Comparison of ENCODE assay signal across 10 mouse cellular contexts in genomic region chr7:143977491-143977830, GRCm38 (mm10). TPM values are rescaled to one million over a fixed set of nuclear protein-coding genes. Genes with fewer than 3 reads are reported as not detected.
DNase-seq lines count a peak whose midpoint lies in the region; ATAC-seq and TF ChIP-seq lines count a peak whose summit lies in the region.
"Had no signal": no experiment of that assay in that cellular context is flagged by ENCODE, and none has a peak within 500 bp of the region (broad histone marks: within the 10 kb centered on the region; RNA-seq: fewer than 3 reads in every experiment).

No protein-coding gene starts in this region.

- intact Hi-C loops in heart, postnatal 25 days (cut with DNase I) = no loop called here

- H3K9ac ChIP-seq in heart, embryonic 13.5 days = peak overlapping the region; percentile 67; the same call in 1 of the 2 replicates
- H3K9ac ChIP-seq in hindbrain, postnatal 0 days (replicated peaks; ENCODE audit: low read length) = peak overlapping the region; percentile 53; the same call in 1 of the 2 replicates
- peak overlapping the region; percentile 62; the same call in 1 of the 2 replicates for H3K9ac ChIP-seq in midbrain, embryonic 13.5 days (replicated peaks)

- peak overlapping the region; percentile 95 for H3K4me2 ChIP-seq in heart, embryonic 13.5 days
- peak overlapping the region; percentile 96 for H3K4me2 ChIP-seq in hindbrain, postnatal 0 days (ENCODE audit: low read depth, low read length)
- H3K4me2 ChIP-seq in midbrain, embryonic 13.5 days (replicated peaks) = peak overlapping the region; percentile 95

- H3K36me3 ChIP-seq in heart, embryonic 13.5 days = no peaks in the 10 kb centered on the region
- H3K36me3 ChIP-seq in embryonic facial prominence, embryonic 10.5 days (replicated peaks) = no peaks in the 10 kb centered on the region
- no peaks in the 10 kb centered on the region for H3K36me3 ChIP-seq in hindbrain, postnatal 0 days (ENCODE audit: insufficient read depth, low read length)
- H3K36me3 ChIP-seq in midbrain, embryonic 13.5 days = no peaks in the 10 kb centered on the region

- H3K27ac ChIP-seq in heart, embryonic 13.5 days (replicated peaks) = no peak overlapping the region
- no peak overlapping the region for H3K27ac ChIP-seq in embryonic facial prominence, embryonic 10.5 days (replicated peaks)
- H3K27ac ChIP-seq in hindbrain, postnatal 0 days = no peak overlapping the region
- H3K27ac ChIP-seq in midbrain, embryonic 13.5 days = no peak overlapping the region

- H3K4me3 ChIP-seq in heart, embryonic 13.5 days = peak overlapping the region; percentile 54
- H3K4me3 ChIP-seq in embryonic facial prominence, embryonic 10.5 days = peak overlapping the region; percentile 66
- peak overlapping the region; percentile 54 for H3K4me3 ChIP-seq in hindbrain, postnatal 0 days (ENCODE audit: low read length)
- H3K4me3 ChIP-seq in midbrain, embryonic 13.5 days (replicated peaks) = peak overlapping the region; percentile 52

- H3K4me1 ChIP-seq in heart, embryonic 13.5 days = peaks cover 15% of the 10 kb centered on the region
- peaks cover 21% of the 10 kb centered on the region for H3K4me1 ChIP-seq in embryonic facial prominence, embryonic 10.5 days
- 0 out of 2 replicates have a peak, but pooled peaks cover 12% of the 10 kb centered on the region for H3K4me1 ChIP-seq in hindbrain, postnatal 0 days (ENCODE audit: insufficient read depth, low read length)
- H3K4me1 ChIP-seq in midbrain, embryonic 13.5 days (replicated peaks) = peaks cover 22% of the 10 kb centered on the region

- WGBS in heart, embryonic 13.5 days = 15% methylated on average over 5 of the region's 5 CpGs
- WGBS in embryonic facial prominence, embryonic 10.5 days = 13% methylated on average over 5 of the region's 5 CpGs
- 22% methylated on average over 5 of the region's 5 CpGs for WGBS in hindbrain, postnatal 0 days
- 16% methylated on average over 5 of the region's 5 CpGs for WGBS in midbrain, embryonic 13.5 days

- DNase-seq in heart, postnatal 25 days (ENCODE audit: low spot score) = no peak
- no peak for DNase-seq in embryonic facial prominence, embryonic 10.5 days (ENCODE audit: low spot score)
- DNase-seq in hindbrain, postnatal 0 days (ENCODE audit: low spot score) = no peak
- DNase-seq in gastrocnemius, adult 18-20 months (ENCODE audit: low spot score) = no peak
- DNase-seq in right cerebral cortex, adult 18-20 months = no peak
- no peak for DNase-seq in thymus, adult 18-20 months
- DNase-seq: cerebellum, adult 9-11 months had no signal

- no peak for TF ChIP-seq CTCF in hindbrain, postnatal 0 days (IDR thresholded peaks at IDR 0.05; ENCODE audit: low read depth)

- no peaks in the 10 kb centered on the region for H3K9me3 ChIP-seq in heart, embryonic 13.5 days
- H3K9me3 ChIP-seq in embryonic facial prominence, embryonic 10.5 days = no peaks in the 10 kb centered on the region
- H3K9me3 ChIP-seq in hindbrain, postnatal 0 days (ENCODE audit: low read length) = no peaks in the 10 kb centered on the region
- H3K9me3 ChIP-seq in midbrain, embryonic 13.5 days = no peaks in the 10 kb centered on the region

- no peak for ATAC-seq in heart, embryonic 13.5 days (ENCODE audit: extremely low read depth, insufficient number of reproducible peaks, low FRiP score, low TSS enrichment)
- ATAC-seq in hindbrain, postnatal 0 days = no peak
- no peak for ATAC-seq in midbrain, embryonic 13.5 days

- peaks cover 97% of the 10 kb centered on the region for H3K27me3 ChIP-seq in heart, embryonic 13.5 days (replicated peaks)
- H3K27me3 ChIP-seq in embryonic facial prominence, embryonic 10.5 days (replicated peaks; ENCODE audit: low read depth, poor library complexity, severe bottlenecking) = peaks cover 95% of the 10 kb centered on the region
- H3K27me3 ChIP-seq in hindbrain, postnatal 0 days (ENCODE audit: insufficient read depth, low read length) = peaks cover 15% of the 10 kb centered on the region; the same call in 1 of the 2 replicates
- H3K27me3 ChIP-seq in midbrain, embryonic 13.5 days = peaks cover 80% of the 10 kb centered on the region

RNA-seq across cellular contexts. Expression of gene Shank2, which starts 24.3 kb away (rescaled TPM):
- polyA plus RNA-seq in heart, embryonic 13.5 days (2015; fragmentation: Nextera tagmentation; extraction: Ambion mirVana) = 0.15 and 0.37 TPM in 2 replicates
- under 1 TPM; 0.42 to 0.59 TPM for total RNA-seq in heart, postnatal 25 days (2021)
- polyA plus RNA-seq in embryonic facial prominence, embryonic 10.5 days (2016; fragmentation: Nextera tagmentation; extraction: Ambion mirVana) = 0.75 and 0.80 TPM in 2 replicates
- 28.0 and 30.0 TPM in 2 replicates for total RNA-seq in hindbrain, postnatal 0 days (2014; rRNA removed)
- 8.4 and 8.5 TPM in 2 replicates for polyA plus RNA-seq in hindbrain, postnatal 0 days (2015; fragmentation: Nextera tagmentation; extraction: Ambion mirVana)
- polyA plus RNA-seq in midbrain, embryonic 13.5 days (2015; fragmentation: Nextera tagmentation; extraction: Ambion mirVana) = 5.8 and 6.3 TPM in 2 replicates
- total RNA-seq in gastrocnemius, adult 18-20 months (2021) = under 1 TPM; 0.11 to 0.12 TPM
- total RNA-seq: granulocyte monocyte progenitor cell, adult 5-6 weeks had no signal
